Mouse (Mus musculus): Measurements from ENCODE around the gene Gm6904.
"Not testable (repeated sequence)": the region's sequence is repeated elsewhere in the genome, so short reads cannot be mapped to it uniquely, and the experiment has no call there.

The Gm6904 gene

GRCm38 (mm10) chr14:59260056-59260455, at the start of gene Gm6904:
TSS of gene Gm6904 (minus strand) at chr14:59260216.
- DNase-seq (ENCODE audit: low spot score) = no peak

- not testable (repeated sequence) for DNase-seq (ENCODE audit: low spot score)
These were observed 37.4 kb upstream of the Gm6904 start, which contains the start of gene Phf11a for GRCm38 (mm10) chr14:59297391-59297790. TSS of gene Phf11a (minus strand) at chr14:59297522.

- not testable (repeated sequence) for DNase-seq (ENCODE audit: low spot score)
These were observed 31.8 kb upstream of the Gm6904 start for GRCm38 (mm10) chr14:59291769-59292168.

GRCm38 (mm10) chr14:59274961-59275360, 14.9 kb upstream of the Gm6904 start:
- not testable (repeated sequence) for DNase-seq (ENCODE audit: low spot score)

GRCm38 (mm10) chr14:59255861-59256260, 4.2 kb downstream of the Gm6904 start:
- not testable (repeated sequence) for DNase-seq (ENCODE audit: low spot score)

- DNase-seq (ENCODE audit: low spot score) = not testable (repeated sequence)
These were observed 9.7 kb downstream of the Gm6904 start for GRCm38 (mm10) chr14:59250350-59250749.

GRCm38 (mm10) chr14:59233635-59234034, 26.4 kb downstream of the Gm6904 start:
- no peak for DNase-seq (ENCODE audit: low spot score)

GRCm38 (mm10) chr14:59232003-59232402, 28.0 kb downstream of the Gm6904 start:
- DNase-seq (ENCODE audit: low spot score) = no peak

- no peak for DNase-seq (ENCODE audit: low spot score)
These were observed 29.6 kb downstream of the Gm6904 start for GRCm38 (mm10) chr14:59230331-59230966.

- DNase-seq (ENCODE audit: low spot score) = no peak
These were observed 30.2 kb downstream of the Gm6904 start for GRCm38 (mm10) chr14:59229822-59230221.

- DNase-seq (ENCODE audit: low spot score) = no peak
These were observed 33.8 kb downstream of the Gm6904 start for GRCm38 (mm10) chr14:59226240-59226639.

- no peak for DNase-seq (ENCODE audit: low spot score)
These were observed 40.8 kb downstream of the Gm6904 start for GRCm38 (mm10) chr14:59219241-59219640.

GRCm38 (mm10) chr14:59209816-59210215, 50.2 kb downstream of the Gm6904 start:
- no peak for DNase-seq (ENCODE audit: low spot score)

GRCm38 (mm10) chr14:59209003-59209402, 51.0 kb downstream of the Gm6904 start:
- no peak for DNase-seq (ENCODE audit: low spot score)

GRCm38 (mm10) chr14:59205976-59206583, 53.9 kb downstream of the Gm6904 start:
- DNase-seq (ENCODE audit: low spot score) = no peak

GRCm38 (mm10) chr14:59205461-59205860, 54.6 kb downstream of the Gm6904 start:
- DNase-seq (ENCODE audit: low spot score) = no peak

GRCm38 (mm10) chr14:59201604-59202215, 58.3 kb downstream of the Gm6904 start:
- DNase-seq (ENCODE audit: low spot score) = no peak

- peak; percentile 88 for DNase-seq (ENCODE audit: low spot score)
These were observed 59.1 kb downstream of the Gm6904 start, which contains the start of gene Rcbtb1 for GRCm38 (mm10) chr14:59200711-59201603. TSS of gene Rcbtb1 (plus strand) at chr14:59201209.

All from ovary, postnatal 14 days (tissue).